Mouse (Mus musculus) cerebellum, postnatal 10 days (tissue): ENCODE data around the gene Arhgef38.

ENCODE experiments used
- DNase-seq, 2 experiments: peaks; one replicate each; pipeline ENCODE4 v3.0.0; 2021; ENCODE audit warnings: mixed read lengths in 2 of 2

Gene Arhgef38

DNA sequence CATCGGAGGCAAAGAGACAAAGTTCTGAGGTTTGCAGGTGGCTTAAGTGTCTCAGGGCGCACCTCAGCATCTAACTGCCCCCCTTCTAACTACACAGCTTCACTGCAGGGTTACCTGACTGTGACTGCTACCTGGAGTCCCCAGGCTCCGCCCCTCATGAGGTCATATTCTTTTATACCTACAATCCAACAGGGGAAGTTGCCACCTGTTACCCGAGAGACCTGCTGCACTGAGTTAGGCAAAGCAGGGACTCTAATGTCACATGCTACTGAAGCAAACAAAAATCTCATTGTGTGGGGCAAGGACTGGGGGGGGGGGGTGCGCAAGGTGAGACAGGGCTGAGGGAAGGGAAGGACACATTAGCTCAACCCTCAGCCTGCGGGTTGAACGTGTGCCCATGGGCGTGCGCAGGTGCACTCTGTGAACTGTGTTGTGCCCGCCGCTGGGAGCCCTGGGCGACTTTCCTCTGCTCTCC is at the start of gene Arhgef38:
Gene Arhgef38 (minus strand): TSS at position 129 of the 475 bp plus-strand sequence.
- no peak for DNase-seq

DNA sequence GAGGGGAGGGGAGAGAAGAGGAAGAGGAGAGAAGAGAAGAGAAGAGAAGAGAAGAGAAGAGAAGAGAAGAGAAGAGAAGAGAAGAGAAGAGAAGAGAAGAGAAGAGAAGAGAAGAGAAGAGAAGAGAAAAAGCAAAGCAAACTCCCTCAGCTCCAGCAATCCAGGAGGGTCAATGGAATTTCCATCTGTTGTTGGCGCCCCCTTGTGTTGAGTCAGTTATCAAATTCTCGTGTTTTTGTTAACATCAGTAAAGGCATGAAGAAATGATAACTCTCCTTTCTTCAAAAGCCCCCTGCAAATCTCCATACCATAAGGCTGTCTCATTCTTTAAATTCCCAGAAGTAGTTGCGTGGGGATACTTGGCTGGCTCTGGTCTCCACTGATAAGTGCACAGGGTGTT is 37.1 kb upstream of the Arhgef38 start:
- DNase-seq: peak; percentile 91 to 95

DNA sequence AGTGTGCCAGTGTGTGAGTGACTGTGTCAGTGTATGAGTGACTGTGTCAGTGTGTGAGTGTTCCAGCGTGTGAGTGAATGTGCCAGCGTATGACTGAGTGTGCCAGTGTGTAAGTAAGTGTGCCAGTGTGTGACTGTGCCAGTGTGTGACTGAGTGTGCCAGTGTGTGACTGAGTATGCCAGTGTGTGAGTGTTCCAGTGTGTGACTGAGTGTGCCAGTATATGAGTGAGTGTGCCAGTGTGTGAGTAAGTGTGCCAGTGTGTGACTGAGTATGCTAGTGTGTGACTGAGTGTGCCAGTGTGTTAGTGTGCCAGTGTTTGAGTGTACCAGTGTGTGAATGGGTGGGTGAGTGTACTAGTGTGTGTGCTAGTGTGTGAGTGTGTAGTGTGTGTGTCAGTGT is 24.1 kb upstream of the Arhgef38 start:
- no peak for DNase-seq

DNA sequence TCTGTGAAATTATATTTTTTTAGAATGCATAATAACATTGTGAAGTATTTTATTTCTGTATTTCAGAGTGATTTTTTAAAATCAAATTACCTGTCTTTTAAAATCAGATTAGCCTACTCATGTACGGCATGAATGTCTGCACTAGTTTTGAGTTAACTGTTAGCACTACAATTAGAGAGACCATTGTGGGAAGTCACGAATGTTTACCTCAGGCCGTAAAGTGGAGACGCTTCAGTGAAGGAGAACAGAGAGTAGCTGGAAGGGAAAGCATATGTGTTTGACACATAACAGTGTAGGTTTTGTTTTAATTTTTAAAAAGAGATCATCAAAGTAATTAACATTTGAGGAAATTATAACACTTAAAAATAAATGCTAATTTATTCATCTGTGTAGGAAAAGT is 21.1 kb upstream of the Arhgef38 start:
- DNase-seq: no peak

DNA sequence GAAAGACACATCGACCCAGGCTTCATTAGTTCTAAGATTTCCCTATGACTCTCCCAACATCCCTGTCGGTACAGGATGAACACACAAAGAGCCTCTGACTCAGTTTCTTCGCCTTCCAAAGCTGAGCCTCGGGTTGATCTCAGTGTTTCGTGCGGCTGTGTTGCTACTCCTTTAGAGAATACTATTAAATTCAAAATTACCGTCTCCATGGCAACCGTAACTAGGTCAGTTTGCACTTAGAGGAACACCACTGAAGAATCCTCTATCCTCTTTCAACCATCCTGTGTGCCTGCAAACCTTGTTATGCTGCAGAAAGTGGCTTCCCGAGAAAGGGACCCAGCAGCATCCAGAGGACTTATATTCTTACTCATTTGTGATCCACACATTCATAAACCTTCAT is 9.3 kb upstream of the Arhgef38 start:
- DNase-seq: peak in 1 of 2 experiments; percentile 13

DNA sequence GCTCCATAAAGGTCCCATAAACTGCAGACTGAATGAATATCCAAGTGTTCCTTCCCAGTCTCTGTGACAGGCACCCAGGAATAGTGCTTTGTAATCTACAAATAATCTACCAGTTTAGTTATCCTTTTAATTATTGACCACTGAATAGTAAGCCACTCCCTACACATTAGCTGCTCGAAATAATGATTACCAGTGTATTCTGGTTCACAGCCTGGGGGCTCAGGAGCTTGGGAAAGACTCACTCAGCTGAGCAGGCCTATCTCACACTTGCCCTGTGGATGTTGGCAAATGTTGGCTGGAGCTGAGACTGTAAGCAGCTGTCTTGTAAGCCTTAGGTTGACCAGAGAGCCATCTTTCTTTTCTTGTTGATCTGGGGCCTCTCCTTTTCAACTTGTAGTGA is 7.2 kb upstream of the Arhgef38 start:
- no peak for DNase-seq

DNA sequence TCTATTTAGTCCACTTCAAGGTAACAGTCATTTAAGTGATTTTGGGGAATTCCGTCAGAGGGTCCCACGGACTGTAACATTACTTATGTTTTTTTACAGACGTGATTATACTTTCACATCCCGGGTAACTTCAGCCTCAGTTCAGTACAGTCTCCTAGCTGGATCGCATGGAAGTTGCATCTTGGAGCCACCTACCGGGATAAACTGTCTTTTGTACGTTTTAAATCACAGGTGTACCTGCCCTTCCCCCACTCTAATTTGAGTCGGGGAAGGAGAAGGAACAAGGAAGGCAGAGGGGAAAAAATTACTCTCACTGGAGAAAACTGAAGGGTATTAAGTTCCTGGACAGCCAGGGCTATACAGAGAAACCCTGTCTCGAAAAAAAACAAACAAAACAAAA is 756 bp downstream of the Arhgef38 start:
- DNase-seq: no peak

DNA sequence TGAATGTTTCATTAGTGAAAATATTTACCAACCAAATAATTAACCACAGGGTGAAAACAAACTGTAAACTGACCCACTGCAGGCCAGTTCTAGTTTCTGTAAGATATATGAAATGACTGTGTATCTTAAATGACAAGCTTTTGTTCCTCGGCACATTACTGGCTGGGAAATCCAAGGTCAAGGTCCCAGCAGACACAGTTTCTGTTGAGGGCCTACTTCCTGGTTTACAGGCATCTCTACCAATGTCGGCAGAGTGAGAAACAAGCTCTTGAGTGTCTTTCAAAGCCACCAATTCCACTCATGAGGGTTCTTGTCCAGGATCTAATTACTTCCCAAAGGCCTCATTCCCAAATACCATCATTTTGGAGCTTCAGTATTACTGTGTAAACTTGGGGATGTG is 4.3 kb downstream of the Arhgef38 start:
- DNase-seq: no peak

DNA sequence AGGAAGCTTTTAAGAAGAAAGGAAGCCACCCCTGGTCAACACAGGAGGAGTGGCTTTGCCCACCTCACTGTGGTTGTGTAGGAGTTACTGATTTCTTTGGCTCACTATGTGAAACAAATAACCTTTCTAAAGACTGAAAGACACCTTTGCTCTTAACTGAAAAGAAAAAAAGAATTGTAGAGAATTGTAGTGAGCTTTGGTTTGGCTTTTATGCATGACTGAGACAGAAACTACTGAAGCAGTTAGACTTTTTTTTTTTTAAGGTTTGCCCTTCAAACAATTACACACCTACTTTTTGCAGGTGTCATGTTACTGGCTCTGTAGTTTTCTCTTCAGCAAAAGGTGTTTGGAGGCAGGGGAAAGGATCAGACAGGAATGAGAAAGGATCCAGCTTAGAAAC is 5.2 kb downstream of the Arhgef38 start:
- no peak for DNase-seq

DNA sequence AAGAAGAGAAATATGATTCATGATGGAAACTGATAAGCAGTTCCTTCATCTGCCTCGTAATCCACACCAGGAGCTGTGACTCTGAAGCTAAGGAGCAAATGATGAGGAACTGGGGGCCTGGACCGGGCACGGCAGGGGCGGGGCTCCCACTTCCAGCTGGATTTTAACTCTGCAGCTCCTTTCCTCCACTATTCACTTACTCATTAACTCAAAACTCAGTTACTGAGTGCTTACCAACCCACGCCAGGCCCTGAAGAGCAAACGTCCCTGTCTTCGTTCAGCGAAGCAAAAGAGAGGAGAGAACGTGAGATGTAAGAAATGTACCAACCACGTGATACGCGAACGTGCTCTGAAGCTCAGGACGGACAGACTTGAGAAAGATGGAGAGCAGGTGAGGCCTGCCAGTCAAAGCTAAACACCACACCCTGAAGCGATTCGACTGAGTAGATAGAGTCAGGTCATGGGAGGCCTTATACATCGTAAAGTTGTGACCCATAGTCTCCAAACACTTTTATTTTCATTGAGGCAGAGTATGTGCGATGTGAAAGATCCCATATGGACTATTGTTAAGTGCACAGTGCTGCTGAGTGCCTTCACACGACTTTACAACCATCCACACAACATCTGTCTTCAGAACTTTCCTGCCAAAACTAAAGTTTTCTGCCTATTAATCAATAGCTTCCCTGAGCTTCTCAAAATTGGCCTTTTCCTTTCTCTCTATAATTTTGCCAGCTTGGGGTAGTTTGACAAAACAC is 7.3 kb downstream of the Arhgef38 start:
- DNase-seq: no peak

DNA sequence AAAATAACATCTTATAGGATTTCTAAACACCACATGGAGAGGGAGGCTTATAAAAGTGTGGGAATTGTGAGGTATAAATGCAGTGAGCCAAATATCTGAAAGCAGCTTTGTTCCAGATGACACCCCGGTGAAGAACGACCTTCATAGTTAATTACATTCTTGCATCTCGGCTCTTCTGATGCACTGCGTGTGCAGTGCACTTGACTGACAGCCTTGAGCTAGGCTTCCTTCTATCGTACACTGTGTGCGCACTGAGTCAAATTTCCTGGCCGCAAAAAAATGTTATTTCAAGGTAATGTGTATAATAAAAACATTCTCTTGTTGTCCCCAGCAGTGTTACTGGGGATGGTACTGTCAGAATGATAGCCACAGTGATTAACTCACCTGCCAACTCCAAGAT is 16.2 kb downstream of the Arhgef38 start:
- no peak for DNase-seq

DNA sequence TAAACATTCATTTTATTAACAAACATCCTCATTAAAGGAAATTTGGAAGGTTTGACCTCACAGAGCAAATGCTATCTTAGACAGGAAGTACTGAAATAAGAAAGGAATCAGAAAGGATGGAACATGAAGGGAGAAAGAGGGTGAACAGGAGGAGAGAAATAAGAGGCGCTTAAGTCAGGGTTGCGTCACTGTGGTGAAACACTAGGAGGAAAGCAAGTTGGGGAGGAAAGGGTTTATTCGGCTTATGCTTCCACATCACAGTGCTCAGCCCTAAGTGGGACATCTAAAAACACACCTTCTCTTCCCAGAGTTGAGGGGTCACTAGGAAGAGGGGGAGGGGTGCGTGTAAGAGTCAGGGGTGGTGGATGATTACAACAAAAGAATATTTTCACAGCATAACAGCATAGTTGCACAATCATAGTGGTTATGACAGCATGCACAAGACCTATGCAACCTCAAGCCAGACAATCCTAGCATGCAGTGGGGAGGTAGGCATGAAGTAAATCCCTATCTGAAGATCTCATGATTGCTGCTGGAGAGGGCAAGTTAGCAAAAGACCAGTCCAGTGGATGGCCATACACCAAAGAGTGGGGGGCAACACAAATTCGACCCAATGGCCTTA is 19.4 kb downstream of the Arhgef38 start:
- no peak for DNase-seq

DNA sequence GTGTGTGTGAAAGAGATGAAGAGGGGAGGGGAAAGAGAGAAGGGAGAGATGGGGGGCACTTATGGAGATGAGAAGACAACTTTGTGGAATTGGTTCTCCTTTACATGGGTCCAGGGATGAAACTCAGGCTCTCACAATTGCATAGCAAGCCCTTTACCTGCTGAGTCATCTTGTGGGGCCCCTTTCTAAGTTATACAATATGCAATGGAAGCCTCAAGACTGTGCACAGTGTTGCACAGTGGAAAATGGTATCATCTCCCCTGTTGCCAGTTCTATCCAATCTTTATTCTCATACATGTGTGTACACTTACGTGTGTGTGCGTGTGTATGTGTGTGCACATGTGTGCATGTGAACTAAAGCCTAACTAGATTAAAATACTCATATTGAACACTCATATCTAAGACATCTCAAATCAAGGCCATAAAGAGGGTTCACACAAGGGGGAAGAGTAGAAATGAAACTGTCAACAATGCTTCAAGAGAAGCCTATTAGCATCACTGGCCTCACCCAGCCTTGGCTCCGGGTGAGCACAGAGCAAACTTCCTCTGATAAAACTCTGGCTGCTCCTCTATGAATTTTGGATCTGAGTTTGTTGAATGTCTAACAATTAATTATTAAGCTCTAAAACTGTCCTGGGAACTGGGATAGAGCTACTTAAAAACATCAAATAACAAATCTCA is 21.2 kb downstream of the Arhgef38 start:
- no peak for DNase-seq

DNA sequence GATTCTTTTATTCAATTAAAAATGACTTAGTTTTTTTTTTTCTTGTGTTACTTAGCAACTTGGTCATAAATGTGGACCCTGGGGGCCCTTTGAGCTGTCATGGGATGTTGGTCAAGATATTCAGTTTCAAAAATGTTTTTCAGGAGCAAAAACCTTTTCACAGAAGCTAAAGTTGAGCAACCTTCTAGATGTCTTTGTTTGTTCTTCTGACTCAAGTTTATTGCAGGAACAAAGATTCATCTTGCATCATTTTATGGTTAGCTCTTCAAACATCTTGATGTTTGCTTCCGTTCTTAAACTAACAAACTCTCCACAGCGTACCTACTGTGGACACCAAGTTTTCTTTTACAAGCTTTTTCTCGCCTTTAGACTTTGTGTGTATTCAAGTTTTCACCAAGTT is 23.4 kb downstream of the Arhgef38 start:
- no peak for DNase-seq

DNA sequence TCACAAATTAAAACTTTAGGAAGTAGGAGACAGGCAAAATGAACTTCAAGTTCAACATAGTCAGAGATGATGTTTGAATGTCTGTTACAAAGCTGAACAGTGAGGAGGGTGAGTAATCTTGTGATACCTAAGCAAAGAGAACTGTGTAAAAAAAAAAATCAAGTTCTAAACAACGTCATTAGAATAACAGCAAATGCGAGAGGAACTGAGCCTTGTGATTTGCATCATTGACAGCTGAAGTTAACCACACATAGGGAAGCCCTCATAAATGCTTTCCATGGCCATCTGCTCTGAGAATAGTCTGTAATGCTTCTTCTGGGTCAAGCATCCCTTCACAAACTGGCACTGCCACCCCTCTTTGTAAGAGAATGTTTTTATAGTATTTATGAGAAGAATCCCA is 31.0 kb downstream of the Arhgef38 start:
- DNase-seq: no peak

DNA sequence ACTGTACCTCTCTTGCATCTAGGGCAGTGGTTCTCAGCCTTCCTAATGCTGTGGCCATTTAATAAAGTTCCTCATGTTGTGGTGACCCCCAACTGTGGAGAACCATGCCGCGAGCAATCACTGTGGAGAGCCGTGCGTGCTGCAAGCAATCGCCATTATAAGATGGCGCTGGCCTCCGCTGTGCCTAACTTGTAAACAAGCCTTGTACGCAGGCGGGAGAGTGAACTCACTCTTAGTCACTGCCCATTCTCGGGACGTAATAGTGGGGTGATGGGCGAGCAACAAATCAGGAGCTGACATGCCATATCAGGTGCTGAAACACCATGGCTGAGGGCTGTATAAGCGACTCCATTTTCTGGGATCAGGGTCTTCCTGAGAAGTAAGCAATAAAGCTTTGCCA is 32.6 kb downstream of the Arhgef38 start:
- no peak for DNase-seq

DNA sequence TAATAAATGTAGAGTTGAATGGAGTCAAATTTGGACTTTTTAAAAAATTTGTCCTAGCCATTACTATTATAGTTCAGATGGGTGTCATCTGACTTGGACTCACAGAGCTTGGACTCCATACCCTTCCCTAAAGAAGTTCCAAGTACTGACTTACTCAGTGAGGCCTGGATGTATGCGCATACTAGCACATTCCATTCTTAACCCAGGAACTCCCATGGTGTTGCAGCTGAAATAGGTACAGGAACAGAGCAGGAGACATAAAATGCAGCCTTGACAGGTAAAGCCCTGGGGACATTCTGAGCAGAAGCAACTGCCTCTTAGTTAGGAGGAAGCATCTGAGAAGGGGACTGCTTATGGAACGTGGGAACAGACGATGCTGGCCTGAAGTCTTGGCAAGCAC is 45.8 kb downstream of the Arhgef38 start:
- no peak for DNase-seq

DNA sequence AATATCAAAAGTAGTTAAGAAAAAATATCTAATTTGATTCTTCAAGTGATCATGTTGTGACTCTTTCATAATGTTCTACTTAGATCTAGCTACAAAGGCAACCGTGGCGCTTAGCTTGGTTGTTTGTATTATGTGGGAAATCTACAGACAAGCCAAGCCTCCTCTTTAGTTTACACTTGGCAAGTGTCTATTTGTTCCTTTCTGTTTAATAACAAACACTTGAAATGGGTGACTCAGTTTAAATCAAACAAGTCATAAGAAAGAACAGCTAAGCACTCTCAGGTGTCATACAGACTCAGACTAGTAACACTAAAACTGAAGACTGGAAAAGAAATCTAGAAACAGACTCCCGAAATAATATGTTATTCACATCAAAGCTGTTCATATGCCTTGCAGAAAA is 47.2 kb downstream of the Arhgef38 start:
- no peak for DNase-seq

DNA sequence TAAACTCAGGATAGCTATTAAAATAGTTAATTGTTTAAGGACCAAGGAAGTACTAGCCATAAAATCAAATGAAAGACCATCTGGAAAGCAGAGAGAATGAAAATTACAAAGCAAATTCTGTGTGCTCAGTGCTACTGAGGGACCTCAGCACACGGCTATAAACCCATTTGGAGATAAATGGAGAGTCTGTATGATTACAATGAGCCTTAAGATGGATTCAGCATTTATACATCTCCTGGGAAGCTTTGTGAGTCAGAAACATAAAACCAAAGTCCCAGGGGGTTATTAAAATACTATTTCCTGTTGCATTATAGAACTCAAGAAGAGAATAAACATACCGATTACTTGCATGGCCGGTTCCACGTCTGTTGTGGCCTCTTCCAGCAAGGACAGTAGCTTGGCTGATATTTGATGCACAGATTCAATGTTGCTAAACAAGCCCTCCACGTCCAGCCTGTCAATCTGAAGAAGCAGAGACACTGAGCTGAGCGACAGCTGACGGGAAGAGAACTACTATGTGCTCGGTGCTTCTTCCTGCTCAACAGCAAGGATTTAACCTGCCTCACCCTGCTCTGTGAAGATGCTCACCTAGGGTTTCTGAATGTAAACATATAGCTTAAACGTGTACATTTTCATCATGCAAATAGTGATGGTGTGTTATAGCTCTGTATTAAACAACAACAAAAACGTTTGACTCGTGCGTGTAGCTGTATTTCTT is 58.6 kb downstream of the Arhgef38 start:
- DNase-seq: no peak

DNA sequence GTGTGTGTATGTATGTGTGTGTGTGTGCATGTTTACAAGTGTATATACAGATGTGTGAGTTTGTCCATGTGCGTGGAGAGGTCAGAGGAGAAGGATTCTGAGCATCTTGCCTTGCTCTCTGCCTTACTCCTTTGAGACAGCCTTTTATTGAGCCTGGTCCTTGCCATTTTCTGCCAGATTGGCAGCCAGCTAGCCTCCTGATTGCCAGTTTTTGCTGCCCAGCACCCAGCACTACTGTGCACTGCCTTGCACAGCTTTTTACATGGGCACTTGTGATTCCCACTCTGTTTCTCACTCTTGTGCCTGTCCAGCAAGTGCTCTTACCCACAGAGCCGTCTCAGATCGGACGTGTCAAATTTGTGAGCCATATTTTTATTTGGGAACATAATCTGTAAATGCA is 62.5 kb downstream of the Arhgef38 start:
- DNase-seq: peak; percentile 38 to 57

DNA sequence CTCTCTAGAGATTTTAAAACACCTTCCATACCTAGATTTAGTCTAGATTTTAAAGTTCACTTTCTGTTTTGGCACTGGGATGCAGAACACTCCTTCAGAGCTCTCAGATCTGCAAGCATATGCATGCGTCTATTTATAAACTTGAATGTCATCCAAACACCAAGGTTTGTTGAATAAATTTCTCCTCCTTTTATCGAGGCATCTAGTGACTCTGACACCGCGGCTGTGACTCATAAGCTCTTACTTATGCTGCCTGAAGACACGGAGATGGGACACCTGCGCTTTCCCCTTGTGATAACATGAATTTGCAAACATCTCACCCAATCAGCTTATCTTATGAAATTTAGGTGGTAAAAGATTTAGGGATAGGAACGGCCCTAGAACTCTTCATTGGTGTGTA is 65.0 kb downstream of the Arhgef38 start:
- DNase-seq: no peak

DNA sequence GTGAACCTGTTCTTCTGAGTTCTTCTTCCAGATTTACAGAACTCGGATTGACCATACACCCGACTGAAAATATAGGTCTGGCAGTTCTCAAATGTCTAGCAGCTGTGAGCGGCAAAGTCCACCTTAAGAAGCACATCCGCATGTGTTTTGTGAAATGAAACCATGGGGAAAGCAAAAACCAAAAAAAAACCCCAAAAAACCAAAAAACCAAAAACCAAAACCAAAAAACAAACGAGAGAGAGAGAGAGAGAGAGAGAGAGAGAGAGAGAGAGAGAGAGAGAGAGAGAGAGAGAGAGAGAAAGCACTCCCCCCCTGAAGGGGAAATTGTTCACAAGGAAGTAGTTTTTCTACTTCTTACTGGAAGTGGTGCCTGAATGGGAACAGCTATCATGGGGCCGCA is 67.2 kb downstream of the Arhgef38 start:
- DNase-seq: no peak

DNA sequence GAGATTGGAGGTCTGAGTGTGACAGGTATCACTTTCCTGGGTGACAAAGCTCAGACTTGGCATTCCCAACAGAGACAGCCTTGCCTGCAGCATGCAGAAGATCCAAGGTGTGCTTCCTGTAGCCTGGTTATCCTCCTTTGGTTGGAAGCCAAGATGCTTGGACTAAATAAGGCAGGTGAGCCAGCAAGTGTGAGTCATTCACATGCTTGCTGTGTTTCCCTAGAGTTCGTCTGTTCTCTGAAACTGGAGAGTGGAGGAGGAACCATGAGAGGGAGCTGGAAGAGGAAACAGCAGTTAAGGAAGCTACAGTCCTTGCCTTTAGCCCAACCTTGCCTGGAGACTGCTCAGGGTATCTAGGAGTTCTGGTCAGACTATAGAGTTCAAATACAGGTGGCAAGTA is 69.6 kb downstream of the Arhgef38 start:
- DNase-seq: peak; percentile 61 to 75
